Mouse (Mus musculus) heart, embryonic 11.5 days (tissue): ENCODE measurements around the gene Cacng8. TPM values are rescaled to one million over a fixed set of nuclear protein-coding genes. Genes with fewer than 3 reads are reported as not detected.
A peak's percentile ranks its signal among the peaks of the same experiment; 100 is the strongest.

Source experiments
- ATAC-seq: fragments of 200-750 bp; cut with Nextera tagmentation; replicated peaks from 2 replicates; pipeline ENCODE4 v1.8.0; 2017; ENCODE audit warnings: moderate library complexity; ENCODE audit not compliant: insufficient number of reproducible peaks, low FRiP score, low TSS enrichment
- H3K27ac ChIP-seq: fragments of 300-500 bp; sonication (generic); 2 replicates; pipeline ENCODE4 v1.5.1; 2014; ENCODE audit warnings: mild to moderate bottlenecking, low read depth, low read length
- H3K27me3 ChIP-seq: fragments of 300-500 bp; sonication (generic); 2 replicates; pipeline ENCODE4 v1.6.1; 2014; ENCODE audit warnings: mild to moderate bottlenecking, low read length, mixed read lengths; ENCODE audit not compliant: control insufficient read depth, insufficient read depth
- H3K36me3 ChIP-seq: fragments of 300-500 bp; sonication (generic); 2 replicates; pipeline ENCODE4 v1.6.1; 2014; ENCODE audit warnings: mild to moderate bottlenecking, low read length, moderate library complexity, mixed read lengths; ENCODE audit not compliant: control insufficient read depth, insufficient read depth
- H3K4me1 ChIP-seq: fragments of 300-500 bp; sonication (generic); 2 replicates; pipeline ENCODE4 v1.6.1; 2014; ENCODE audit warnings: low read length; ENCODE audit not compliant: control insufficient read depth, insufficient read depth
- H3K4me2 ChIP-seq: fragments of 300-500 bp; sonication (generic); 2 replicates; pipeline ENCODE4 v1.6.1; 2014; ENCODE audit warnings: mild to moderate bottlenecking, moderate library complexity
- H3K4me3 ChIP-seq: fragments of 300-500 bp; sonication (generic); 2 replicates; pipeline ENCODE4 v1.5.1; 2014; ENCODE audit warnings: low read depth, low read length
- H3K9ac ChIP-seq: fragments of 300-500 bp; sonication (generic); 2 replicates; pipeline ENCODE4 v1.6.1; 2014; ENCODE audit warnings: mild to moderate bottlenecking, low read depth, low read length, moderate library complexity
- H3K9me3 ChIP-seq: fragments of 300-500 bp; sonication (generic); replicated peaks from 2 replicates; pipeline ENCODE4 v1.6.1; 2016; ENCODE audit warnings: low read length; ENCODE audit not compliant: control insufficient read depth
- WGBS: fragments of 180-500 bp; shearing (Covaris S2); extraction: QIAGEN DNeasy Blood & Tissue Kit; methylation state at CpG from one replicate; pipeline ENCODE4 v1.1.7; 2014; ENCODE audit not compliant: insufficient replicate concordance; 5-methylcytosine and 5-hydroxymethylcytosine counted together
- polyA plus RNA-seq: library from polyadenylated mRNA; unstranded; fragments of >200 nt; fragmentation: Nextera tagmentation; extraction: Ambion mirVana; gene quantifications from 2 replicates; pipeline ENCODE4 v1.2.1, GENCODE M21; 2014

The Cacng8 gene
- polyA plus RNA-seq, 1 experiment from 2014 or later: 1.7 TPM

GRCm38 (mm10) chr7:3425141-3425540 is 34.7 kb downstream of the Cacng8 start:
- Histone ChIP-seq H3K36me3 (no peaks in the 10 kb centered on the region), H3K4me1 (no peaks in the 10 kb centered on the region), H3K4me3 (no peak overlapping the region), H3K4me2 (no peak overlapping the region), H3K27ac (no peak overlapping the region), H3K27me3 (peaks cover 42% of the 10 kb centered on the region), H3K9ac (no peak overlapping the region), H3K9me3 (no peaks in the 10 kb centered on the region)
- 87% methylated on average over 5 of the region's 5 CpGs for WGBS
- ATAC-seq: no peak

GRCm38 (mm10) chr7:3430161-3430560 is 39.7 kb downstream of the Cacng8 start:
- no peak for ATAC-seq
- Histone ChIP-seq H3K4me2 (peak overlapping the region; percentile 39; the same call in 1 of the 2 replicates), H3K9ac (no peak overlapping the region)

GRCm38 (mm10) chr7:3432066-3432465 is 41.6 kb downstream of the Cacng8 start:
- 82% methylated on average over 1 of the region's 1 CpGs for WGBS
- Histone ChIP-seq H3K27ac (no peak overlapping the region), H3K9me3 (no peaks in the 10 kb centered on the region), H3K27me3 (0 out of 2 replicates have a peak, but pooled peaks cover 2% of the 10 kb centered on the region), H3K36me3 (no peaks in the 10 kb centered on the region), H3K4me2 (no peak overlapping the region), H3K4me1 (0 out of 2 replicates have a peak, but pooled peaks cover 3% of the 10 kb centered on the region), H3K9ac (no peak overlapping the region), H3K4me3 (no peak overlapping the region)
- no peak for ATAC-seq

More at GRCm38 (mm10) chr7:3430161-3430560, 39.7 kb downstream of the Cacng8 start:
- Histone ChIP-seq H3K9me3 (no peaks in the 10 kb centered on the region), H3K4me3 (no peak overlapping the region), H3K4me1 (0 out of 2 replicates have a peak, but pooled peaks cover 3% of the 10 kb centered on the region), H3K36me3 (no peaks in the 10 kb centered on the region), H3K27me3 (peaks cover 5% of the 10 kb centered on the region), H3K27ac (no peak overlapping the region)
- WGBS: 47% methylated on average over 6 of the region's 6 CpGs

GRCm38 (mm10) chr7:3437941-3438340 is 47.5 kb downstream of the Cacng8 start:
- no peak for ATAC-seq
- H3K36me3 ChIP-seq: no peaks in the 10 kb centered on the region
- H3K27ac ChIP-seq: no peak overlapping the region

GRCm38 (mm10) chr7:3439984-3440383 is 49.5 kb downstream of the Cacng8 start:
- ATAC-seq: no peak
- H3K36me3 ChIP-seq: no peaks in the 10 kb centered on the region
- H3K9ac ChIP-seq: no peak overlapping the region
- no peaks in the 10 kb centered on the region for H3K27me3 ChIP-seq
- WGBS: 78% methylated on average over 10 of the region's 11 CpGs
- no peak overlapping the region for H3K4me2 ChIP-seq
- no peaks in the 10 kb centered on the region for H3K9me3 ChIP-seq
- no peak overlapping the region for H3K27ac ChIP-seq
- H3K4me3 ChIP-seq: no peak overlapping the region
- H3K4me1 ChIP-seq: no peaks in the 10 kb centered on the region

More at GRCm38 (mm10) chr7:3437941-3438340, 47.5 kb downstream of the Cacng8 start:
- no peaks in the 10 kb centered on the region for H3K9me3 ChIP-seq
- no peak overlapping the region for H3K9ac ChIP-seq
- WGBS: 69% methylated on average over 5 of the region's 5 CpGs
- H3K4me3 ChIP-seq: no peak overlapping the region
- H3K27me3 ChIP-seq: no peaks in the 10 kb centered on the region
- no peak overlapping the region for H3K4me2 ChIP-seq
- no peaks in the 10 kb centered on the region for H3K4me1 ChIP-seq

GRCm38 (mm10) chr7:3440526-3440925 is 50.0 kb downstream of the Cacng8 start:
- 70% methylated on average over 8 of the region's 8 CpGs for WGBS
- Histone ChIP-seq H3K4me3 (no peak overlapping the region), H3K27me3 (no peaks in the 10 kb centered on the region), H3K9ac (no peak overlapping the region), H3K9me3 (no peaks in the 10 kb centered on the region), H3K27ac (no peak overlapping the region), H3K4me1 (no peaks in the 10 kb centered on the region), H3K36me3 (no peaks in the 10 kb centered on the region), H3K4me2 (no peak overlapping the region)
- ATAC-seq: no peak

- ATAC-seq: no peak
- Histone ChIP-seq H3K27ac (no peak overlapping the region), H3K27me3 (no peaks in the 10 kb centered on the region), H3K36me3 (no peaks in the 10 kb centered on the region), H3K9ac (no peak overlapping the region), H3K9me3 (no peaks in the 10 kb centered on the region), H3K4me1 (no peaks in the 10 kb centered on the region), H3K4me3 (no peak overlapping the region), H3K4me2 (no peak overlapping the region)
- 81% methylated on average over 10 of the region's 10 CpGs for WGBS
Measured at GRCm38 (mm10) chr7:3442476-3443062, 52.1 kb downstream of the Cacng8 start.

GRCm38 (mm10) chr7:3444678-3445077 is 54.2 kb downstream of the Cacng8 start:
- Histone ChIP-seq H3K4me1 (no peaks in the 10 kb centered on the region), H3K9ac (no peak overlapping the region), H3K4me2 (no peak overlapping the region), H3K27me3 (no peaks in the 10 kb centered on the region), H3K27ac (no peak overlapping the region), H3K4me3 (no peak overlapping the region), H3K9me3 (no peaks in the 10 kb centered on the region), H3K36me3 (no peaks in the 10 kb centered on the region)
- no peak for ATAC-seq
- 77% methylated on average over 3 of the region's 3 CpGs for WGBS

GRCm38 (mm10) chr7:3446584-3446983 is 56.1 kb downstream of the Cacng8 start:
- no peak overlapping the region for H3K27ac ChIP-seq
- no peak overlapping the region for H3K4me3 ChIP-seq
- no peaks in the 10 kb centered on the region for H3K4me1 ChIP-seq
- 65% methylated on average over 3 of the region's 3 CpGs for WGBS
- no peak for ATAC-seq
- no peaks in the 10 kb centered on the region; the same call in 1 of the 2 replicates for H3K27me3 ChIP-seq
- no peak overlapping the region for H3K9ac ChIP-seq
- no peaks in the 10 kb centered on the region for H3K9me3 ChIP-seq
- no peak overlapping the region for H3K4me2 ChIP-seq
- H3K36me3 ChIP-seq: no peaks in the 10 kb centered on the region
